Mouse (Mus musculus): ENCODE measurements around the gene 2310033P09Rik.

- TF ChIP-seq POLR2A (IDR thresholded peaks at IDR 0.05; ENCODE audit: low read depth, low read length) (no peak), CTCF (IDR thresholded peaks at IDR 0.05; ENCODE audit: extremely low read depth, insufficient read length, insufficient replicate concordance, low read depth, low read length) (no peak)
Measured at GRCm38 (mm10) chr11:59170549-59170948, 37.6 kb upstream of the 2310033P09Rik start.
